Mouse (Mus musculus) gastrocnemius, adult 18-20 months (tissue): ENCODE results near the gene Alg6. TPM values are rescaled to one million over a fixed set of nuclear protein-coding genes. Genes with fewer than 3 reads are reported as not detected.

Source experiments
- DNase-seq: peaks from one replicate; pipeline ENCODE4 v3.0.0; 2021; ENCODE audit warnings: low spot score
- long read RNA-seq, 2 experiments: library from polyadenylated mRNA; stranded (forward); transcript quantifications; one replicate each; pipeline ENCODE4 v2.0.0; 2021
- total RNA-seq, 2 experiments: library from RNA; stranded (reverse); gene quantifications; 2 replicates each; pipeline ENCODE4 v1.2.3; 2021

Gene Alg6
- 1 to 10 TPM; 5.2 to 7.5 TPM for total RNA-seq
- long read RNA-seq, experiment 1, partial matches to known transcripts, result 0 of 7 reads
- long read RNA-seq, experiment 1, other reads (novel, unspliced or antisense), result 5 of 7 reads
- long read RNA-seq, experiment 2, partial matches to known transcripts, result 0 of 9 reads
- long read RNA-seq, experiment 2, other reads (novel, unspliced or antisense), result 7 of 9 reads

GRCm38 (mm10) chr4:99714904-99715782 is at the start of gene Alg6:
Gene Alg6 (plus strand): TSS chr4:99715664.
- peak; percentile 98 for DNase-seq

GRCm38 (mm10) chr4:99670203-99670851 is 45.1 kb upstream of the Alg6 start:
- no peak for DNase-seq

GRCm38 (mm10) chr4:99675191-99675590 is 40.3 kb upstream of the Alg6 start:
- DNase-seq, result no peak

- DNase-seq, result peak; percentile 25
Observed at GRCm38 (mm10) chr4:99683941-99684340, 31.5 kb upstream of the Alg6 start.

GRCm38 (mm10) chr4:99686308-99686707 is 29.2 kb upstream of the Alg6 start:
- DNase-seq, result no peak

GRCm38 (mm10) chr4:99712583-99713183 is 2.8 kb upstream of the Alg6 start:
- DNase-seq, result no peak

- no peak for DNase-seq
Observed at GRCm38 (mm10) chr4:99713971-99714370, 1.5 kb upstream of the Alg6 start.

- DNase-seq, result no peak
Observed at GRCm38 (mm10) chr4:99715783-99716416, 436 bp downstream of the Alg6 start.

- DNase-seq, result no peak
Observed at GRCm38 (mm10) chr4:99717905-99718304, 2.4 kb downstream of the Alg6 start.

GRCm38 (mm10) chr4:99724331-99724730 is 8.9 kb downstream of the Alg6 start:
- peak; percentile 73 for DNase-seq

- no peak for DNase-seq
Observed at GRCm38 (mm10) chr4:99725914-99726451, 10.5 kb downstream of the Alg6 start.

GRCm38 (mm10) chr4:99739836-99740235 is 24.4 kb downstream of the Alg6 start:
- DNase-seq, result no peak

- DNase-seq, result no peak
Observed at GRCm38 (mm10) chr4:99752426-99752825, 37.0 kb downstream of the Alg6 start.

GRCm38 (mm10) chr4:99766303-99766702 is 50.8 kb downstream of the Alg6 start:
- no peak for DNase-seq

GRCm38 (mm10) chr4:99766753-99767152 is 51.3 kb downstream of the Alg6 start:
- peak; percentile 18 for DNase-seq

GRCm38 (mm10) chr4:99770555-99770954 is 55.1 kb downstream of the Alg6 start:
- DNase-seq, result no peak

GRCm38 (mm10) chr4:99773041-99773440 is 57.6 kb downstream of the Alg6 start:
- no peak for DNase-seq

- no peak for DNase-seq
Observed at GRCm38 (mm10) chr4:99792365-99792764, 76.9 kb downstream of the Alg6 start.
